In the genomic region with DNA sequence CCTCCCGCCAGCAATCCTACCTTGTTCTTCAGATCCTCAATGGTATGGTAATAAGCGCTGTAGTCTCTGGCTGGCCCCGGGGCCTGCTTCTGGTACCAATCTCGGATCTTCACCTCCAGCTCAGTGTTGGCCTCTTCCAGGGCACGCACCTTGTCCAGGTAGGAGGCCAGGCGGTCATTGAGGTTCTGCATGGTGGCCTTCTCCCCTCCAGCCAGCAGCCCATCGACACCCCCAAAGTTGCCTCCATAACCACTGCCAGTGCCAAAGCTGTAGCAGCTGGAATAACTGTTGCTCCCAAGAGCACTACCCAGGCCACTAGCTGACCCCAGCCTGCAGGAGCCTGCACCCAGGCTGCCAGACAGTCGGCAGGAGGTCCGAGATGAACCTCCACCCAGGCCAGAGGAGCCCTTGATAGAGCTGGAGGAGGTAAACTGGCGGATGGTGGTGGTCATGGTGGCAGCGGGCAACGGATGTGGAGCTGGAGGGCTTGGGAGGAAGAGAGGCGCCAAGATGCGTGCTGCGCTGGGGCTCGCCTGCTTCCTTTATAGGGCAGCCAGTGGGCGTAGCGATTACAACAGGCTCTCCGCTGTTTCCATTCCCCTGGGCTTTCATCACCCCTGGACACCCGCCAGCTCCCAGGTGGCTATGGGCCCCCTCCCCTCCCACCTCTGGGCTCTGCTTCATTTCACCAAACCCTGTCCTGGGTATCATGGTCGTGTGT, we compare ENCODE assay signal across 16 mouse cellular contexts. TPM values are rescaled to one million over a fixed set of nuclear protein-coding genes. Genes with fewer than 3 reads are reported as not detected.
DNase-seq lines count a peak whose midpoint lies in the region; ATAC-seq and TF ChIP-seq lines count a peak whose summit lies in the region.
"Had no signal": no experiment of that assay in that cellular context is flagged by ENCODE, and none has a peak within 500 bp of the region (broad histone marks: within the 10 kb centered on the region; RNA-seq: fewer than 3 reads in every experiment).

A gene (minus strand): TSS at position 516 of the 721 bp plus-strand sequence.

- 0 out of 2 replicates have a peak within 1 kb of the TSS, but pooled peaks have one; percentile 15 for H3K4me2 ChIP-seq in heart, embryonic 15.5 days
- peak within 1 kb of the TSS; percentile 9; the same call in 1 of the 2 replicates for H3K4me2 ChIP-seq in limb, embryonic 13.5 days (replicated peaks)
- H3K4me2 ChIP-seq: kidney, embryonic 15.5 days; midbrain, embryonic 15.5 days; neural tube, embryonic 12.5 days had no signal

- in situ Hi-C loops in ES-E14 (cut with MboI; ENCODE audit: low sequenced_read_pairs in 2 of 2, unreplicated experiment in 2 of 2) = no loop called here

- no peak within 1 kb of the TSS for H3K9ac ChIP-seq in heart, embryonic 15.5 days
- no peak within 1 kb of the TSS for H3K9ac ChIP-seq in ES-E14 (ENCODE audit: insufficient read depth, low read depth, low read length, poor library complexity, severe bottlenecking)
- H3K9ac ChIP-seq in limb, embryonic 13.5 days = no peak within 1 kb of the TSS
- H3K9ac ChIP-seq: kidney, embryonic 15.5 days; midbrain, embryonic 15.5 days; neural tube, embryonic 12.5 days had no signal

- no peaks in the 10 kb centered on the region for H3K9me3 ChIP-seq in heart, embryonic 15.5 days (replicated peaks)
- H3K9me3 ChIP-seq in E14TG2a.4 (ENCODE audit: low read length) (no peaks in the 10 kb centered on the region), ES-E14 (ENCODE audit: control insufficient read depth, insufficient read depth, low read depth, low read length) (no peaks in the 10 kb centered on the region)
- H3K9me3 ChIP-seq in limb, embryonic 13.5 days = no peaks in the 10 kb centered on the region
- H3K9me3 ChIP-seq: kidney, embryonic 15.5 days; midbrain, embryonic 15.5 days; neural tube, embryonic 12.5 days had no signal

- H3K27ac ChIP-seq in heart, embryonic 15.5 days = no peak within 1 kb of the TSS
- peak within 1 kb of the TSS; percentile 37; the same call in 1 of the 2 replicates for H3K27ac ChIP-seq in ES-E14 (ENCODE audit: insufficient read depth, low read depth, low read length, poor library complexity, severe bottlenecking)
- H3K27ac ChIP-seq in limb, embryonic 13.5 days = no peak within 1 kb of the TSS
- H3K27ac ChIP-seq: kidney, embryonic 15.5 days; midbrain, embryonic 15.5 days; neural tube, embryonic 12.5 days had no signal

- no peak for TF ChIP-seq CTCF in E14TG2a.4 (conservative IDR thresholded peaks at IDR 0.05; ENCODE audit: low read length)

- H3K4me3 ChIP-seq in heart, embryonic 15.5 days = no peak within 1 kb of the TSS; the same call in 1 of the 2 replicates
- H3K4me3 ChIP-seq in E14TG2a.4 (replicated peaks; ENCODE audit: low read length) (peak within 1 kb of the TSS; percentile 64), ES-E14 (ENCODE audit: insufficient read depth in 1 of 2, low read depth in 1 of 2, low read length in 2 of 2, poor library complexity in 1 of 2, severe bottlenecking in 1 of 2) (peak within 1 kb of the TSS; percentile 8 to 35; a peak in 1 of 4 replicates)
- no peak within 1 kb of the TSS for H3K4me3 ChIP-seq in limb, embryonic 13.5 days
- H3K4me3 ChIP-seq: kidney, embryonic 15.5 days; midbrain, embryonic 15.5 days; neural tube, embryonic 12.5 days had no signal

- no peaks in the 10 kb centered on the region for H3K36me3 ChIP-seq in heart, embryonic 15.5 days
- H3K36me3 ChIP-seq in E14TG2a.4 (ENCODE audit: insufficient read depth, low read length) (peaks cover 20% of the 10 kb centered on the region), ES-E14 (ENCODE audit: control insufficient read depth, insufficient read depth, low read length, poor library complexity, severe bottlenecking) (no peaks in the 10 kb centered on the region)
- H3K36me3 ChIP-seq in limb, embryonic 13.5 days = no peaks in the 10 kb centered on the region
- H3K36me3 ChIP-seq: kidney, embryonic 15.5 days; midbrain, embryonic 15.5 days; neural tube, embryonic 12.5 days had no signal

- 65% methylated on average over 21 of the region's 21 CpGs for WGBS in heart, embryonic 15.5 days
- 79% methylated on average over 21 of the region's 21 CpGs for WGBS in limb, embryonic 13.5 days

- peaks cover 19% of the 10 kb centered on the region for H3K27me3 ChIP-seq in heart, embryonic 15.5 days
- peaks cover 21% of the 10 kb centered on the region for H3K27me3 ChIP-seq in E14TG2a.4 (ENCODE audit: insufficient read depth, low read length)
- no peaks in the 10 kb centered on the region for H3K27me3 ChIP-seq in limb, embryonic 13.5 days
- H3K27me3 ChIP-seq: kidney, embryonic 15.5 days; midbrain, embryonic 15.5 days; neural tube, embryonic 12.5 days had no signal

- no peak for ATAC-seq in heart, embryonic 15.5 days (replicated peaks; ENCODE audit: insufficient number of reproducible peaks, insufficient read depth, low FRiP score, low read depth)
- no peak for ATAC-seq in limb, embryonic 13.5 days (ENCODE audit: low FRiP score, low read depth)
- ATAC-seq: CD4-positive, CD25-positive, alpha-beta regulatory T cell, adult 4 months; midbrain, embryonic 15.5 days had no signal

- peaks cover 4% of the 10 kb centered on the region; the same call in 1 of the 2 replicates for H3K4me1 ChIP-seq in heart, embryonic 15.5 days (replicated peaks)
- peaks cover 78% of the 10 kb centered on the region for H3K4me1 ChIP-seq in E14TG2a.4 (replicated peaks; ENCODE audit: low read depth, low read length)
- H3K4me1 ChIP-seq in ES-E14 (ENCODE audit: control insufficient read depth in 2 of 2, insufficient read depth in 2 of 2, low read length in 2 of 2, poor library complexity in 1 of 2) = peaks cover 13 to 35% of the 10 kb centered on the region in 2 experiments
- peaks cover 22% of the 10 kb centered on the region for H3K4me1 ChIP-seq in limb, embryonic 13.5 days
- H3K4me1 ChIP-seq: kidney, embryonic 15.5 days; midbrain, embryonic 15.5 days; neural tube, embryonic 12.5 days had no signal

- DNase-seq in heart, adult 9 months (ENCODE audit: low spot score in 2 of 2) = no peak
- no peak for DNase-seq in ES-E14 (ENCODE audit: low read depth, low spot score)
- DNase-seq in left cerebral cortex, adult 18-20 months (ENCODE audit: low spot score in 2 of 2) = no peak
- no peak for DNase-seq in layer of hippocampus, adult 8-10 months (ENCODE audit: low spot score in 2 of 2)
- DNase-seq: cerebellum, adult 9-10 months; layer of hippocampus, adult 9-11 months had no signal

TF ChIP-seq in ES-E14, 5 proteins besides CTCF, POLR2A, EP300 and RAD21:
- TF ChIP-seq ZNF384 (IDR thresholded peaks at IDR 0.05; ENCODE audit: low read depth, low read length) = no peak
- TF ChIP-seq MAFK (IDR thresholded peaks at IDR 0.05; ENCODE audit: insufficient read depth, low read depth, low read length) = no peak
- no peak for TF ChIP-seq CHD2 (IDR thresholded peaks at IDR 0.05; ENCODE audit: low read depth, low read length)
- no peak for TF ChIP-seq ZC3H11A (IDR thresholded peaks at IDR 0.05; ENCODE audit: borderline replicate concordance, low read depth, low read length)
- no peak for TF ChIP-seq HCFC1 (IDR thresholded peaks at IDR 0.05; ENCODE audit: borderline replicate concordance, insufficient read depth, low read length)

RNA-seq across cellular contexts. Expression of the gene that starts here (rescaled TPM):
- 5.2 and 42.7 TPM in 2 replicates for polyA plus RNA-seq in heart, embryonic 15.5 days (2015; fragmentation: Nextera tagmentation; extraction: Ambion mirVana)
- 3.2 and 8.5 TPM in 2 replicates for total RNA-seq in ES-E14 (2012; rRNA removed)
- 43.9 and 52.1 TPM in 2 replicates for polyA plus RNA-seq in limb, embryonic 13.5 days (2015; fragmentation: Nextera tagmentation; extraction: Ambion mirVana)
- under 1 TPM in 1 of 2 experiments, not detected in 1; 0.28 TPM for total RNA-seq in left cerebral cortex, adult 18-20 months (2021)
- not detected for total RNA-seq in layer of hippocampus, adult 8-10 months (2022)
- total RNA-seq: adrenal gland, adult 18-20 months; left cerebral cortex, postnatal 14 days; megakaryocyte progenitor cell, adult 5-6 weeks had no signal

Comparison
In these comparisons a context has a peak if more than half of its experiments do, and no peak if none do; other contexts are left out.
1. H3K4me3 ChIP-seq: peak in E14TG2a.4 (single experiment) and ES-E14 (2 of 2); none in heart, embryonic 15.5 days (single experiment) and limb, embryonic 13.5 days (single experiment).